Mouse (Mus musculus): Measurements from ENCODE around the gene Metrnl.

The Metrnl gene

GRCm38 (mm10) chr11:121686674-121687073, 14.7 kb upstream of the Metrnl start:
- no peak for DNase-seq

GRCm38 (mm10) chr11:121688024-121688423, 13.3 kb upstream of the Metrnl start:
- DNase-seq = peak; percentile 55

GRCm38 (mm10) chr11:121695304-121696064, 5.9 kb upstream of the Metrnl start:
- no peak for DNase-seq

- peak; percentile 54 for DNase-seq
Observed at GRCm38 (mm10) chr11:121697271-121697670, 4.1 kb upstream of the Metrnl start.

GRCm38 (mm10) chr11:121698381-121698955, 2.9 kb upstream of the Metrnl start:
- DNase-seq = no peak

- peak; percentile 63 for DNase-seq
Observed at GRCm38 (mm10) chr11:121702111-121702894, 959 bp downstream of the Metrnl start.

GRCm38 (mm10) chr11:121702895-121703618, 1.7 kb downstream of the Metrnl start:
- peak; percentile 63 for DNase-seq

GRCm38 (mm10) chr11:121703619-121704215, 2.4 kb downstream of the Metrnl start:
- DNase-seq = no peak

GRCm38 (mm10) chr11:121706521-121707005, 5.2 kb downstream of the Metrnl start:
- DNase-seq = peak; percentile 76

GRCm38 (mm10) chr11:121709278-121709677, 7.9 kb downstream of the Metrnl start:
- no peak for DNase-seq

GRCm38 (mm10) chr11:121710245-121710644, 8.9 kb downstream of the Metrnl start:
- no peak for DNase-seq

- DNase-seq = no peak
Observed at GRCm38 (mm10) chr11:121712987-121713386, 11.6 kb downstream of the Metrnl start.

GRCm38 (mm10) chr11:121713569-121713968, 12.2 kb downstream of the Metrnl start:
- no peak for DNase-seq

- DNase-seq = no peak
Observed at GRCm38 (mm10) chr11:121714745-121715485, 13.6 kb downstream of the Metrnl start.

GRCm38 (mm10) chr11:121717724-121718123, 16.4 kb downstream of the Metrnl start:
- DNase-seq = no peak

GRCm38 (mm10) chr11:121720752-121721151, 19.4 kb downstream of the Metrnl start:
- DNase-seq = no peak

GRCm38 (mm10) chr11:121722434-121722833, 21.1 kb downstream of the Metrnl start:
- no peak for DNase-seq

GRCm38 (mm10) chr11:121726625-121727024, 25.3 kb downstream of the Metrnl start:
- no peak for DNase-seq

- no peak for DNase-seq
Observed at GRCm38 (mm10) chr11:121734184-121734583, 32.8 kb downstream of the Metrnl start.

GRCm38 (mm10) chr11:121734892-121735291, 33.5 kb downstream of the Metrnl start:
- DNase-seq = no peak

- no peak for DNase-seq
Observed at GRCm38 (mm10) chr11:121738616-121739015, 37.3 kb downstream of the Metrnl start.

GRCm38 (mm10) chr11:121740906-121741305, 39.6 kb downstream of the Metrnl start:
- no peak for DNase-seq

Data from thymus, postnatal 4 days (tissue).